Comparison of ENCODE assay signal across 18 mouse cellular contexts in the genomic region with DNA sequence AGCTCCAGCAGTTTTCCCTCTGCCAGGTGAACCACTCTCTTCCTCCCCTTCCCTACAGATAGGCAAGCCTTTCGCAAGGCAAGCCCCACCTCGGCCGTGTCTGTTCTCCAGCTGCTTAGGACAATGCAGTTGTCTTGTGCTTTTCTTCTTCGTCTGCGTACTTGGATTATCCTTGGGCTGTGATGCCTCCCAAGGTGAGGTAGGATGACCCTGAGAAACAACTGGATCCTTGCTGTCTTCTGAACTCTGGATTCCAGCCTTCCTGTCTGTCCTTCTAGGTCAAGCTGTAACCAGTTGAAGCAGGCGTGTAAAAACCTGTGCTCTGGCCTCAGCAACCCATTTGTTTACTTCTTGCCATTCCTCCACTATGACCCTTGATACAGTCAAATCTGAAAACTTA.
DNase-seq lines count a peak whose midpoint lies in the region; ATAC-seq and TF ChIP-seq lines count a peak whose summit lies in the region.
"Had no signal": no experiment of that assay in that cellular context is flagged by ENCODE, and none has a peak within 500 bp of the region (broad histone marks: within the 10 kb centered on the region; RNA-seq: fewer than 3 reads in every experiment).

No protein-coding gene starts in this region.

- no peaks in the 10 kb centered on the region for H3K9me3 ChIP-seq in stomach, postnatal 0 days (ENCODE audit: control insufficient read depth, low read length)
- no peaks in the 10 kb centered on the region for H3K9me3 ChIP-seq in embryonic facial prominence, embryonic 10.5 days
- H3K9me3 ChIP-seq: embryonic facial prominence, embryonic 15.5 days; forebrain, embryonic 10.5 days; heart, embryonic 13.5 days; hindbrain, embryonic 15.5 days had no signal

- H3K36me3 ChIP-seq in stomach, postnatal 0 days (ENCODE audit: control insufficient read depth, insufficient read depth, low read length): no peaks in the 10 kb centered on the region
- no peaks in the 10 kb centered on the region for H3K36me3 ChIP-seq in embryonic facial prominence, embryonic 10.5 days (replicated peaks)
- H3K36me3 ChIP-seq: embryonic facial prominence, embryonic 15.5 days; forebrain, embryonic 10.5 days had no signal

- no peak overlapping the region for H3K4me2 ChIP-seq in stomach, postnatal 0 days (replicated peaks; ENCODE audit: low read depth)
- H3K4me2 ChIP-seq: embryonic facial prominence, embryonic 15.5 days; heart, embryonic 13.5 days; hindbrain, embryonic 15.5 days had no signal

- 66% methylated on average over 6 of the region's 6 CpGs for WGBS in stomach, postnatal 0 days
- 77% methylated on average over 6 of the region's 6 CpGs for WGBS in embryonic facial prominence, embryonic 10.5 days

- TF ChIP-seq CTCF in stomach, postnatal 0 days (IDR thresholded peaks at IDR 0.05; ENCODE audit: low read depth): no peak

- peak; percentile 49; the same call in 1 of the 2 replicates for ATAC-seq in stomach, postnatal 0 days (ENCODE audit: low FRiP score, low TSS enrichment)
- no peak for ATAC-seq in megakaryocyte-erythroid progenitor cell, adult 5-6 weeks (replicated peaks; ENCODE audit: low FRiP score, low TSS enrichment, poor library complexity, severe bottlenecking)
- ATAC-seq: forebrain, embryonic 14.5 days; Patski had no signal

- no peak overlapping the region for H3K4me3 ChIP-seq in stomach, postnatal 0 days (ENCODE audit: low read depth, low read length)
- H3K4me3 ChIP-seq in embryonic facial prominence, embryonic 10.5 days: no peak overlapping the region
- H3K4me3 ChIP-seq: embryonic facial prominence, embryonic 15.5 days; erythroblast, embryonic 14.5 days; forebrain, embryonic 10.5 days; heart, embryonic 13.5 days; hindbrain, embryonic 15.5 days had no signal

- no peak overlapping the region for H3K27ac ChIP-seq in stomach, postnatal 0 days (replicated peaks)
- H3K27ac ChIP-seq in embryonic facial prominence, embryonic 10.5 days (replicated peaks): no peak overlapping the region
- H3K27ac ChIP-seq: embryonic facial prominence, embryonic 15.5 days; forebrain, embryonic 10.5 days; heart, embryonic 13.5 days; hindbrain, embryonic 15.5 days had no signal

- peak; percentile 82 for DNase-seq in heart, adult 11 months
- no peak for DNase-seq in heart, adult 18-20 months
- peak; percentile 26 to 46 for DNase-seq in urinary bladder, postnatal 36 days (ENCODE audit: low spot score in 2 of 2)
- no peak for DNase-seq in urinary bladder, postnatal 25 days (ENCODE audit: low spot score)
- DNase-seq in stomach, postnatal 0 days (ENCODE audit: low spot score): no peak
- no peak for DNase-seq in embryonic facial prominence, embryonic 10.5 days (ENCODE audit: low spot score)
- DNase-seq: adrenal gland, postnatal 14 days; cerebellum, adult 18-20 months; cerebellum, adult 9-11 months; heart, postnatal 36 days had no signal

- H3K27me3 ChIP-seq in stomach, postnatal 0 days (ENCODE audit: control insufficient read depth, insufficient read depth, low read length): no peaks in the 10 kb centered on the region
- no peaks in the 10 kb centered on the region for H3K27me3 ChIP-seq in embryonic facial prominence, embryonic 10.5 days (replicated peaks; ENCODE audit: low read depth, poor library complexity, severe bottlenecking)
- H3K27me3 ChIP-seq: embryonic facial prominence, embryonic 15.5 days; heart, embryonic 13.5 days; hindbrain, embryonic 15.5 days; Patski had no signal

- no peak overlapping the region for H3K9ac ChIP-seq in stomach, postnatal 0 days (ENCODE audit: low read length)
- H3K9ac ChIP-seq: embryonic facial prominence, embryonic 15.5 days; heart, embryonic 13.5 days; hindbrain, embryonic 15.5 days had no signal

- H3K4me1 ChIP-seq in stomach, postnatal 0 days (replicated peaks; ENCODE audit: control insufficient read depth, insufficient read depth): no peaks in the 10 kb centered on the region
- H3K4me1 ChIP-seq in embryonic facial prominence, embryonic 10.5 days: peaks cover 15% of the 10 kb centered on the region
- H3K4me1 ChIP-seq: forebrain, embryonic 10.5 days; hindbrain, embryonic 15.5 days had no signal

- no peak for TF ChIP-seq EP300 in stomach, postnatal 0 days (optimal IDR thresholded peaks at IDR 0.05)

Comparison
In these comparisons a context has a peak if more than half of its experiments do, and no peak if none do; other contexts are left out.
1. DNase-seq: peak in heart, adult 11 months (single experiment) and urinary bladder, postnatal 36 days (2 of 2); none in heart, adult 18-20 months (0 of 2), urinary bladder, postnatal 25 days (single experiment), stomach, postnatal 0 days (single experiment) and embryonic facial prominence, embryonic 10.5 days (single experiment).